Mouse (Mus musculus) forebrain, postnatal 0 days (tissue): ENCODE data around the gene Myh9. TPM values are rescaled to one million over a fixed set of nuclear protein-coding genes. Genes with fewer than 3 reads are reported as not detected.

Source experiments
- ATAC-seq: fragments of 200-750 bp; cut with Nextera tagmentation; 2 replicates; pipeline ENCODE4 v1.8.0; 2017; ENCODE audit warnings: mild to moderate bottlenecking, moderate library complexity
- DNase-seq: peaks from one replicate; pipeline ENCODE4 v3.0.0-alpha.2; 2015
- H3K27ac ChIP-seq: fragments of 300-500 bp; sonication (generic); 2 replicates; pipeline ENCODE4 v1.5.1; 2014; ENCODE audit warnings: low read depth, mild to moderate bottlenecking, antibody characterized with exemption, low read length, moderate library complexity, mixed read lengths
- H3K27me3 ChIP-seq: fragments of 300-500 bp; sonication (generic); 2 replicates; pipeline ENCODE4 v1.6.1; 2014; ENCODE audit warnings: mild to moderate bottlenecking, low read length, mixed read lengths; ENCODE audit not compliant: insufficient read depth
- H3K36me3 ChIP-seq: fragments of 300-500 bp; sonication (generic); 2 replicates; pipeline ENCODE4 v1.6.1; 2014; ENCODE audit warnings: mild to moderate bottlenecking, moderate library complexity; ENCODE audit not compliant: insufficient read depth
- H3K4me1 ChIP-seq: fragments of 300-500 bp; sonication (generic); 2 replicates; pipeline ENCODE4 v1.6.1; 2014; ENCODE audit warnings: antibody characterized with exemption; ENCODE audit not compliant: insufficient read depth
- H3K4me2 ChIP-seq: fragments of 300-500 bp; sonication (generic); 2 replicates; pipeline ENCODE4 v1.6.1; 2014; ENCODE audit warnings: low read depth, mild to moderate bottlenecking, moderate library complexity
- H3K4me3 ChIP-seq: fragments of 300-500 bp; sonication (generic); 2 replicates; pipeline ENCODE4 v1.5.1; 2014; ENCODE audit warnings: low read depth, low read length, mixed read lengths
- H3K9ac ChIP-seq: fragments of 300-500 bp; sonication (generic); 2 replicates; pipeline ENCODE4 v1.6.1; 2014; ENCODE audit warnings: mild to moderate bottlenecking
- H3K9me3 ChIP-seq: fragments of 300-500 bp; sonication (generic); 2 replicates; pipeline ENCODE4 v1.6.1; 2016; ENCODE audit warnings: low read length
- CTCF ChIP-seq: sonication (generic); IDR thresholded peaks from 2 replicates; pipeline ENCODE4 v1.5.1; 2016; ENCODE audit warnings: antibody characterized with exemption, control low read depth, low read depth
- whole genome bisulfite sequencing: fragments of 180-500 bp; shearing (Covaris S2); extraction: QIAGEN DNeasy Blood & Tissue Kit; methylation state at CpG from one replicate; pipeline ENCODE4 v1.1.7; 2014; 5-methylcytosine and 5-hydroxymethylcytosine counted together
- polyA plus RNA-seq: library from polyadenylated mRNA; unstranded; fragments of >200 nt; fragmentation: Nextera tagmentation; extraction: Ambion mirVana; gene quantifications from 2 replicates; pipeline ENCODE4 v1.2.1, GENCODE M21; 2015
- total RNA-seq: library from RNA; depleted of rRNA; stranded (reverse); fragments of >200 nt; gene quantifications from 2 replicates; pipeline ENCODE4 v1.2.3, GENCODE M21; 2014; rRNA removed

Gene Myh9
- total RNA-seq (26.4 and 35.2 TPM in 2 replicates), polyA plus RNA-seq (5.8 and 7.2 TPM in 2 replicates)

DNA sequence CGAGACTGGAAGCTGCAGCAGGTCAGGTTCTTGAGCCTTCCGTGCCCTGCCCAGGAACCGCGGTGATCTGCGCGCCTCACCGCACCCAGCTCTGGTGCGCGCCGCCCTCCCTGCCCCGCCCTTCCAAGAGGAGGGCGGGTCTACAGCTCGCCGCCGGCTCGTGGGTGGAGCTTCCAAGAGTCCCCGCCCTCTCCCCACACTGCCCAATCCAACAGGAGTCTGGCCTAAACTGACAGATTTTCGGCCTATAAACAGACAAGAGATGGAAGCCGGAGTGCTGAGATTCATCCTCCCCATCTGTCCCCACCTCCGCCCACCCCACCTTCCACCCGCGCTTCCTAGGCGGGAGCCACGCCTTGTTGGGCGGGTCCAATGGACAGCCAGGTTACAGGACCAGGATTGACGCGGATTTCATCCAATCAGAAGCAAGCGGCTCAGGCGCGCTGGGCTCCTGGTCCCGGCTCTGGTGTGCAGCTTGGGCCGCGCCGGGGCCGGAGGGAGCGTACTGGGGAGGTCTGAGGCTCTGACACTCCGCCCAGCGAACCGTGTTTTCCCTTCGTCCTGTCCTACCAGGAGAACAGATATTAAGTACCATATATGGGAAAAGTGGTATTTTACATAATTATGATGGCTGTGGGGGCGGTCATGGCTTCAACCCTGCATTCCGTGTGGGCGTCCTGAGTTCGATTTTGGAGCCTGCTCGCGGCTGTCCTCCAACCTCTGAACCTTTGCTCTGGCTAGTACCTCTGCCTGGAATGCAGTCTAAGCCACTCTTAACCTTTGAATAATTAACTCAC, at the start of gene Myh9:
Gene Myh9 (minus strand): TSS at position 129 of the 797 bp plus-strand sequence.
- ATAC-seq (peak; percentile 98), DNase-seq (peak; percentile 99)
- TF ChIP-seq CTCF = no peak
- H3K27me3 ChIP-seq = no peaks in the 10 kb centered on the region
- peak within 1 kb of the TSS; percentile 73 for H3K9ac ChIP-seq
- no peaks in the 10 kb centered on the region for H3K36me3 ChIP-seq
- H3K4me1 ChIP-seq = peaks cover 16% of the 10 kb centered on the region; the same call in 1 of the 2 replicates
- H3K27ac ChIP-seq = peak within 1 kb of the TSS; percentile 81
- H3K4me2 ChIP-seq = peak within 1 kb of the TSS; percentile 94
- H3K9me3 ChIP-seq = no peaks in the 10 kb centered on the region
- peak within 1 kb of the TSS; percentile 75 for H3K4me3 ChIP-seq
- 2% methylated on average over 45 of the region's 46 CpGs for WGBS

DNA sequence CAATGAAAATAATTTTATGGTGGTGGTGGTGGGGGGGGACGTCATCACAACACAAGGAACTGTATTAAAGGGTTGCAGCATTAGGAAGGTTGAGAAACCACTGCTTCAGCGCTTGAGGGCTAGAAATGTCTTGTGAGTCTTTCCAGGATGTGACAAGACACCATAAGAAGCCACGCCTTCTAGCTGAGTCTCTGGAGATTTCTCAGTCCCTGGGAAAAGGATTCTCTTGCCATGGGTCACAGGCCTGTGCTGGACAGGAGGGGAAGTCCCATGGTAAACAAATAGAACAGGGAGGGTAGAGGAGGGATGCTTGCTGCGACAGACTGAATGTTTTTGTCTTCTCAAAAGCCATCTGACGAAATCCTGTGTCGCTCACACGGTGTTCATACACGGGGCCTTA, 49.8 kb upstream of the Myh9 start:
- no peak for TF ChIP-seq CTCF
- H3K27me3 ChIP-seq = no peaks in the 10 kb centered on the region
- no peak overlapping the region for H3K4me2 ChIP-seq
- H3K36me3 ChIP-seq = no peaks in the 10 kb centered on the region
- DNase-seq = no peak
- no peaks in the 10 kb centered on the region for H3K9me3 ChIP-seq
- H3K9ac ChIP-seq = no peak overlapping the region
- H3K4me1 ChIP-seq = no peaks in the 10 kb centered on the region
- H3K4me3 ChIP-seq = no peak overlapping the region
- WGBS = 85% methylated on average over 8 of the region's 8 CpGs
- H3K27ac ChIP-seq = no peak overlapping the region
- no peak for ATAC-seq

- no peaks in the 10 kb centered on the region for H3K9me3 ChIP-seq
- H3K9ac ChIP-seq = no peak overlapping the region
- no peak for DNase-seq
- H3K27ac ChIP-seq = no peak overlapping the region
- no peaks in the 10 kb centered on the region for H3K36me3 ChIP-seq
- H3K4me2 ChIP-seq = no peak overlapping the region
- no peak for ATAC-seq
- TF ChIP-seq CTCF = no peak
- no peaks in the 10 kb centered on the region for H3K27me3 ChIP-seq
- WGBS = 47% methylated on average over 4 of the region's 4 CpGs
- H3K4me3 ChIP-seq = no peak overlapping the region
- no peaks in the 10 kb centered on the region for H3K4me1 ChIP-seq
Observed at GRCm38 (mm10) chr15:77889761-77890422, 47.9 kb upstream of the Myh9 start.

GRCm38 (mm10) chr15:77888286-77888685, 46.3 kb upstream of the Myh9 start:
- Histone ChIP-seq H3K4me2 (no peak overlapping the region), H3K36me3 (no peaks in the 10 kb centered on the region), H3K27ac (no peak overlapping the region), H3K9ac (no peak overlapping the region), H3K4me3 (no peak overlapping the region), H3K27me3 (no peaks in the 10 kb centered on the region), H3K9me3 (no peaks in the 10 kb centered on the region), H3K4me1 (no peaks in the 10 kb centered on the region)
- no peak for TF ChIP-seq CTCF
- ATAC-seq = no peak
- WGBS = 66% methylated on average over 7 of the region's 7 CpGs
- no peak for DNase-seq

DNA sequence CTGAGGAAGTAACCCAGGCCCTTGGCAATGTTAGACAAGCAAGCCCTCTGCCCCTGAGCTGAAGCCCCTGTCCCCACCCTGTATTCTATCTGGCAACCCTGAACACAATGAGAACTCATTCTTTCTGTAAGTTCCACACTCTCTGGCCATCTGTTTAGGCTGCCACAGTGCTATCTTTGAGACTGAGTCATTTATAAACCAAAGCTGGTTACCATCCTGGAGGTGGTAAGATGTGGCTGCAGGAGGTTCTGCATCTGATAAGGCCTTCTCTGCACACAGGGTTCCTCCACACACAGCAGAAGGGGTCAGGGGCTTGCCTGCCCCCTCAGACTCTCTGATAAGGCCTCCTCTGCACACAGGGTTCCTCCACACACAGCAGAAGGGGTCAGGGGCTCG, 45.1 kb upstream of the Myh9 start:
- no peak for TF ChIP-seq CTCF
- Histone ChIP-seq H3K4me1 (no peaks in the 10 kb centered on the region), H3K27me3 (no peaks in the 10 kb centered on the region), H3K4me3 (no peak overlapping the region), H3K36me3 (no peaks in the 10 kb centered on the region), H3K9me3 (no peaks in the 10 kb centered on the region), H3K27ac (no peak overlapping the region), H3K9ac (no peak overlapping the region), H3K4me2 (no peak overlapping the region)
- WGBS = 43% methylated on average over 1 of the region's 1 CpGs
- DNase-seq (no peak), ATAC-seq (no peak)

- no peaks in the 10 kb centered on the region for H3K4me1 ChIP-seq
- no peaks in the 10 kb centered on the region for H3K36me3 ChIP-seq
- H3K27ac ChIP-seq = no peak overlapping the region
- ATAC-seq = no peak
- no peak for TF ChIP-seq CTCF
- no peak overlapping the region for H3K4me2 ChIP-seq
- no peak overlapping the region for H3K9ac ChIP-seq
- WGBS = 92% methylated on average over 4 of the region's 5 CpGs
- DNase-seq = no peak
- H3K4me3 ChIP-seq = no peak overlapping the region
- no peaks in the 10 kb centered on the region for H3K9me3 ChIP-seq
- H3K27me3 ChIP-seq = no peaks in the 10 kb centered on the region
Observed at GRCm38 (mm10) chr15:77886369-77887092, 44.6 kb upstream of the Myh9 start.

GRCm38 (mm10) chr15:77885945-77886344, 44.0 kb upstream of the Myh9 start:
- H3K27ac ChIP-seq = no peak overlapping the region
- no peak for TF ChIP-seq CTCF
- no peaks in the 10 kb centered on the region for H3K9me3 ChIP-seq
- WGBS = 83% methylated on average over 4 of the region's 4 CpGs
- no peak overlapping the region for H3K4me2 ChIP-seq
- no peaks in the 10 kb centered on the region for H3K36me3 ChIP-seq
- DNase-seq (no peak), ATAC-seq (no peak)
- H3K4me3 ChIP-seq = no peak overlapping the region
- no peaks in the 10 kb centered on the region for H3K27me3 ChIP-seq
- no peak overlapping the region for H3K9ac ChIP-seq
- no peaks in the 10 kb centered on the region for H3K4me1 ChIP-seq
